Mouse (Mus musculus) neural tube, embryonic 13.5 days (tissue): ENCODE measurements around the gene Gstm7. TPM values are rescaled to one million over a fixed set of nuclear protein-coding genes. Genes with fewer than 3 reads are reported as not detected.
"Not testable (repeated sequence)": the region's sequence is repeated elsewhere in the genome, so short reads cannot be mapped to it uniquely, and the experiment has no call there.

Experiments used
- ATAC-seq: fragments of 200-750 bp; cut with Nextera tagmentation; 2 replicates; pipeline ENCODE4 v1.8.0; 2017; ENCODE audit warnings: low read depth, mild to moderate bottlenecking, moderate TSS enrichment, moderate library complexity
- H3K27ac ChIP-seq: fragments of 300-500 bp; sonication (generic); replicated peaks from 2 replicates; pipeline ENCODE4 v1.5.1; 2015; ENCODE audit warnings: moderate library complexity, mild to moderate bottlenecking, inconsistent platforms
- H3K27me3 ChIP-seq: fragments of 300-500 bp; sonication (generic); 2 replicates; pipeline ENCODE4 v1.6.1; 2015; ENCODE audit warnings: mild to moderate bottlenecking, inconsistent platforms
- H3K36me3 ChIP-seq: fragments of 300-500 bp; sonication (generic); 2 replicates; pipeline ENCODE4 v1.6.1; 2015; ENCODE audit warnings: mild to moderate bottlenecking, inconsistent platforms
- H3K4me1 ChIP-seq: fragments of 300-500 bp; sonication (generic); replicated peaks from 2 replicates; pipeline ENCODE4 v1.6.1; 2015; ENCODE audit warnings: inconsistent platforms
- H3K4me2 ChIP-seq: fragments of 300-500 bp; sonication (generic); 2 replicates; pipeline ENCODE4 v1.6.1; 2015; ENCODE audit warnings: inconsistent platforms, mild to moderate bottlenecking, moderate library complexity
- H3K4me3 ChIP-seq: fragments of 300-500 bp; sonication (generic); 2 replicates; pipeline ENCODE4 v1.5.1; 2015; ENCODE audit warnings: mild to moderate bottlenecking, inconsistent platforms
- H3K9ac ChIP-seq: fragments of 300-500 bp; sonication (generic); 2 replicates; pipeline ENCODE4 v1.6.1; 2015; ENCODE audit warnings: moderate library complexity, mild to moderate bottlenecking, inconsistent platforms
- H3K9me3 ChIP-seq: fragments of 300-500 bp; sonication (generic); 2 replicates; pipeline ENCODE4 v1.6.1; 2016; ENCODE audit warnings: inconsistent platforms
- WGBS: fragments of 180-500 bp; shearing (Covaris S2); methylation state at CpG from one replicate; pipeline ENCODE4 v1.1.7; 2015; 5-methylcytosine and 5-hydroxymethylcytosine counted together
- polyA plus RNA-seq: library from polyadenylated mRNA; unstranded; fragments of >200 nt; fragmentation: Nextera tagmentation; extraction: Ambion mirVana; gene quantifications from 2 replicates; pipeline ENCODE4 v1.2.1, GENCODE M21; 2015

Gene Gstm7
- polyA plus RNA-seq, result 98.5 and 102 TPM in 2 replicates

- Histone ChIP-seq H3K27ac (peak within 1 kb of the TSS; percentile 91), H3K36me3 (no peaks in the 10 kb centered on the region), H3K9ac (peak within 1 kb of the TSS; percentile 64), H3K9me3 (no peaks in the 10 kb centered on the region), H3K27me3 (no peaks in the 10 kb centered on the region; the same call in 1 of the 2 replicates), H3K4me1 (peaks cover 48% of the 10 kb centered on the region), H3K4me3 (peak within 1 kb of the TSS; percentile 30), H3K4me2 (peak within 1 kb of the TSS; percentile 54)
- ATAC-seq, result peak; percentile 97
- 4% methylated on average over 10 of the region's 10 CpGs for WGBS
Measured at GRCm38 (mm10) chr3:107931670-107932069, at the start of gene Gstm7. TSS of gene Gstm7 (minus strand) at chr3:107931817.

- no peaks in the 10 kb centered on the region for H3K9me3 ChIP-seq
- no peak for ATAC-seq
- no peak overlapping the region for H3K27ac ChIP-seq
- H3K4me3 ChIP-seq, result no peak overlapping the region
- no peak overlapping the region for H3K4me2 ChIP-seq
- WGBS, result 71% methylated on average over 3 of the region's 3 CpGs
- H3K4me1 ChIP-seq, result no peaks in the 10 kb centered on the region
- H3K27me3 ChIP-seq, result no peaks in the 10 kb centered on the region
- H3K36me3 ChIP-seq, result no peaks in the 10 kb centered on the region
- H3K9ac ChIP-seq, result no peak overlapping the region
Measured at GRCm38 (mm10) chr3:107981261-107981660, 49.6 kb upstream of the Gstm7 start.

- Histone ChIP-seq H3K4me1 (no peaks in the 10 kb centered on the region), H3K27me3 (no peaks in the 10 kb centered on the region), H3K9me3 (no peaks in the 10 kb centered on the region), H3K4me2 (no peak overlapping the region), H3K36me3 (no peaks in the 10 kb centered on the region), H3K9ac (no peak overlapping the region), H3K4me3 (no peak overlapping the region), H3K27ac (no peak overlapping the region)
- ATAC-seq, result no peak
- 91% methylated on average over 3 of the region's 3 CpGs for whole genome bisulfite sequencing
Measured at GRCm38 (mm10) chr3:107977691-107978090, 46.1 kb upstream of the Gstm7 start.

- Histone ChIP-seq H3K4me3 (no peak overlapping the region), H3K4me2 (no peak overlapping the region), H3K36me3 (no peaks in the 10 kb centered on the region), H3K4me1 (no peaks in the 10 kb centered on the region), H3K27ac (no peak overlapping the region), H3K9ac (no peak overlapping the region), H3K9me3 (no peaks in the 10 kb centered on the region), H3K27me3 (no peaks in the 10 kb centered on the region)
- WGBS, result 83% methylated on average over 1 of the region's 1 CpGs
- ATAC-seq, result no peak
Measured at GRCm38 (mm10) chr3:107974237-107974636, 42.6 kb upstream of the Gstm7 start.

- WGBS, result 89% methylated on average over 3 of the region's 3 CpGs
- no peak overlapping the region for H3K4me2 ChIP-seq
- H3K27me3 ChIP-seq, result no peaks in the 10 kb centered on the region
- H3K4me3 ChIP-seq, result no peak overlapping the region
- no peaks in the 10 kb centered on the region for H3K4me1 ChIP-seq
- no peaks in the 10 kb centered on the region for H3K9me3 ChIP-seq
- H3K27ac ChIP-seq, result no peak overlapping the region
- H3K36me3 ChIP-seq, result no peaks in the 10 kb centered on the region
- H3K9ac ChIP-seq, result no peak overlapping the region
- ATAC-seq, result no peak
Measured at GRCm38 (mm10) chr3:107972070-107972469, 40.5 kb upstream of the Gstm7 start.

- H3K27ac ChIP-seq, ATAC-seq, H3K27me3 ChIP-seq, H3K4me2 ChIP-seq, H3K9me3 ChIP-seq, H3K36me3 ChIP-seq, H3K9ac ChIP-seq, H3K4me3 ChIP-seq, H3K4me1 ChIP-seq: not testable (repeated sequence)
- WGBS, result 62% methylated on average over 3 of the region's 3 CpGs
Measured at GRCm38 (mm10) chr3:107971101-107971500, 39.5 kb upstream of the Gstm7 start.

GRCm38 (mm10) chr3:107968724-107969395, 37.2 kb upstream of the Gstm7 start, which contains the start of gene Gstm3:
TSS of gene Gstm3 (minus strand) at chr3:107969283.
- no peaks in the 10 kb centered on the region for H3K27me3 ChIP-seq
- H3K4me2 ChIP-seq, result no peak within 1 kb of the TSS
- no peak within 1 kb of the TSS for H3K27ac ChIP-seq
- H3K4me1 ChIP-seq, result peaks cover 5% of the 10 kb centered on the region; the same call in 1 of the 2 replicates
- H3K4me3 ChIP-seq, result no peak within 1 kb of the TSS
- no peak within 1 kb of the TSS for H3K9ac ChIP-seq
- ATAC-seq, result no peak
- H3K9me3 ChIP-seq, result no peaks in the 10 kb centered on the region
- H3K36me3 ChIP-seq, result no peaks in the 10 kb centered on the region
- WGBS, result 63% methylated on average over 13 of the region's 13 CpGs

GRCm38 (mm10) chr3:107966631-107967030, 35.0 kb upstream of the Gstm7 start:
- Histone ChIP-seq H3K4me3 (no peak overlapping the region), H3K4me2 (no peak overlapping the region), H3K4me1 (peaks cover 5% of the 10 kb centered on the region; the same call in 1 of the 2 replicates), H3K36me3 (no peaks in the 10 kb centered on the region), H3K27ac (no peak overlapping the region), H3K9me3 (no peaks in the 10 kb centered on the region), H3K27me3 (no peaks in the 10 kb centered on the region), H3K9ac (no peak overlapping the region)
- no peak for ATAC-seq
- 97% methylated on average over 5 of the region's 5 CpGs for WGBS

GRCm38 (mm10) chr3:107965592-107965991, 34.0 kb upstream of the Gstm7 start:
- Histone ChIP-seq H3K9me3 (no peaks in the 10 kb centered on the region), H3K4me1 (peaks cover 5% of the 10 kb centered on the region; the same call in 1 of the 2 replicates), H3K4me3 (no peak overlapping the region), H3K9ac (no peak overlapping the region), H3K4me2 (no peak overlapping the region), H3K27ac (no peak overlapping the region), H3K27me3 (no peaks in the 10 kb centered on the region), H3K36me3 (no peaks in the 10 kb centered on the region)
- ATAC-seq, result no peak
- WGBS, result 90% methylated on average over 1 of the region's 1 CpGs

GRCm38 (mm10) chr3:107964656-107965308, 33.2 kb upstream of the Gstm7 start:
- 70% methylated on average over 5 of the region's 5 CpGs for WGBS
- Histone ChIP-seq H3K4me1 (peaks cover 5% of the 10 kb centered on the region; the same call in 1 of the 2 replicates), H3K9me3 (no peaks in the 10 kb centered on the region), H3K4me2 (no peak overlapping the region), H3K36me3 (no peaks in the 10 kb centered on the region), H3K4me3 (no peak overlapping the region), H3K9ac (no peak overlapping the region), H3K27me3 (no peaks in the 10 kb centered on the region), H3K27ac (no peak overlapping the region)
- ATAC-seq, result 0 out of 2 replicates have a peak, but pooled peaks have one; percentile 36

GRCm38 (mm10) chr3:107964026-107964425, 32.4 kb upstream of the Gstm7 start:
- WGBS, result 93% methylated on average over 4 of the region's 4 CpGs
- Histone ChIP-seq H3K27me3 (no peaks in the 10 kb centered on the region), H3K9me3 (no peaks in the 10 kb centered on the region), H3K4me3 (no peak overlapping the region), H3K36me3 (no peaks in the 10 kb centered on the region), H3K27ac (no peak overlapping the region), H3K4me1 (peaks cover 5% of the 10 kb centered on the region; the same call in 1 of the 2 replicates), H3K9ac (no peak overlapping the region), H3K4me2 (no peak overlapping the region)
- ATAC-seq, result no peak

GRCm38 (mm10) chr3:107955260-107955659, 23.6 kb upstream of the Gstm7 start:
- H3K9ac ChIP-seq, H3K9me3 ChIP-seq, H3K4me3 ChIP-seq, H3K4me1 ChIP-seq, H3K27ac ChIP-seq, H3K27me3 ChIP-seq, H3K4me2 ChIP-seq, H3K36me3 ChIP-seq, ATAC-seq: not testable (repeated sequence)
- WGBS, result 90% methylated on average over 9 of the region's 9 CpGs
